Mouse (Mus musculus) heart, embryonic 11.5 days (tissue): Measurements from ENCODE around the gene Adra1b. TPM values are rescaled to one million over a fixed set of nuclear protein-coding genes. Genes with fewer than 3 reads are reported as not detected.

Experiments
- ATAC-seq: fragments of 200-750 bp; cut with Nextera tagmentation; replicated peaks from 2 replicates; pipeline ENCODE4 v1.8.0; 2017; ENCODE audit warnings: moderate library complexity; ENCODE audit not compliant: insufficient number of reproducible peaks, low FRiP score, low TSS enrichment
- H3K27ac ChIP-seq: fragments of 300-500 bp; sonication (generic); 2 replicates; pipeline ENCODE4 v1.5.1; 2014; ENCODE audit warnings: mild to moderate bottlenecking, low read depth, low read length
- H3K27me3 ChIP-seq: fragments of 300-500 bp; sonication (generic); 2 replicates; pipeline ENCODE4 v1.6.1; 2014; ENCODE audit warnings: mild to moderate bottlenecking, low read length, mixed read lengths; ENCODE audit not compliant: control insufficient read depth, insufficient read depth
- H3K36me3 ChIP-seq: fragments of 300-500 bp; sonication (generic); 2 replicates; pipeline ENCODE4 v1.6.1; 2014; ENCODE audit warnings: mild to moderate bottlenecking, low read length, moderate library complexity, mixed read lengths; ENCODE audit not compliant: control insufficient read depth, insufficient read depth
- H3K4me1 ChIP-seq: fragments of 300-500 bp; sonication (generic); 2 replicates; pipeline ENCODE4 v1.6.1; 2014; ENCODE audit warnings: low read length; ENCODE audit not compliant: control insufficient read depth, insufficient read depth
- H3K4me2 ChIP-seq: fragments of 300-500 bp; sonication (generic); 2 replicates; pipeline ENCODE4 v1.6.1; 2014; ENCODE audit warnings: mild to moderate bottlenecking, moderate library complexity
- H3K4me3 ChIP-seq: fragments of 300-500 bp; sonication (generic); 2 replicates; pipeline ENCODE4 v1.5.1; 2014; ENCODE audit warnings: low read depth, low read length
- H3K9ac ChIP-seq: fragments of 300-500 bp; sonication (generic); 2 replicates; pipeline ENCODE4 v1.6.1; 2014; ENCODE audit warnings: mild to moderate bottlenecking, low read depth, low read length, moderate library complexity
- H3K9me3 ChIP-seq: fragments of 300-500 bp; sonication (generic); replicated peaks from 2 replicates; pipeline ENCODE4 v1.6.1; 2016; ENCODE audit warnings: low read length; ENCODE audit not compliant: control insufficient read depth
- whole genome bisulfite sequencing: fragments of 180-500 bp; shearing (Covaris S2); extraction: QIAGEN DNeasy Blood & Tissue Kit; methylation state at CpG from one replicate; pipeline ENCODE4 v1.1.7; 2014; ENCODE audit not compliant: insufficient replicate concordance; 5-methylcytosine and 5-hydroxymethylcytosine counted together
- polyA plus RNA-seq: library from polyadenylated mRNA; unstranded; fragments of >200 nt; fragmentation: Nextera tagmentation; extraction: Ambion mirVana; gene quantifications from 2 replicates; pipeline ENCODE4 v1.2.1, GENCODE M21; 2014

Gene Adra1b
- polyA plus RNA-seq, 1 experiment from 2014 or later = 2.3 TPM

DNA sequence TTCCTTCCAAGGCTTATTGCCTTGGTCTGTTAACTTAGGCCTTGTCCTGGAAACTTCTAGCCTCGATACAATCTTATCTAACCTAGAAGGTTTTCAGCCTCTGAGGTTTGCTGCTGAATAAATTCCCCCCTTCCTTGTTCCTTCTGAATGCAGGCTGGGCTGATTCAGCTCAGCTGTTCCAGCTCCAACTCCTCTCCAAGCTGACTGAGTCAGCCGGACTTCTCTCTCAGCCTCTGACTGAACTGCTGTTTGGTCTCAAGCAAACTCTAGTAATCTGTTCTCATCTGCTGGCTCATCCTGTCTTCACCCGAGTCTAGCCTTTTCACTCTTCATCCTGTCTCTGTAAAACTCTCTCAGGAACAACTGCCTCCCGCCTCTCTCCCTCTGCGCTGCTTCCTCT, 121.5 kb downstream of the Adra1b start:
- Histone ChIP-seq H3K4me1 (no peaks in the 10 kb centered on the region; the same call in 1 of the 2 replicates), H3K4me2 (no peak overlapping the region), H3K9ac (no peak overlapping the region), H3K27ac (no peak overlapping the region), H3K36me3 (no peaks in the 10 kb centered on the region), H3K9me3 (no peaks in the 10 kb centered on the region), H3K27me3 (peaks cover 14% of the 10 kb centered on the region), H3K4me3 (no peak overlapping the region)
- ATAC-seq = no peak
- WGBS = 54% methylated on average over 5 of the region's 5 CpGs

DNA sequence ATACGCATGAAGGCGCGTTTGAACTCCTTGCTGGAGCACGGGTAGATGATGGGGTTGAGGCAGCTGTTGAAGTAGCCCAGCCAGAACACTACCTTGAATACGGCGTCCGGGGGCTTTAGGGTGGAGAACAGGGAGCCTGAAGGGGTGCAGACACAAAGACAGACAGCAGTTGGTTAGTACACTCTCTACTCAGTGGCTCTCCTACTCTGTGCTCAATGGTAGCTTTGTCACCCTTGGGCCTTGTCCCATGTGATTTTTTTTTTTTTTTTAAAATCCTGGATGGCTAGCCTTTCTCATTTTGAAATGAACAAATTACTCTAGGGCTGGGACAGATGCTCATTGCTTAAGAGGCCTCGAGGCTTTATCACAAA, 124.7 kb downstream of the Adra1b start:
- no peaks in the 10 kb centered on the region for H3K9me3 ChIP-seq
- H3K27me3 ChIP-seq = peaks cover 17% of the 10 kb centered on the region
- peak overlapping the region; percentile 67 for H3K4me2 ChIP-seq
- H3K36me3 ChIP-seq = no peaks in the 10 kb centered on the region
- H3K4me3 ChIP-seq = peak overlapping the region; percentile 35
- no peak for ATAC-seq
- 17% methylated on average over 8 of the region's 8 CpGs for whole genome bisulfite sequencing
- no peak overlapping the region for H3K27ac ChIP-seq
- no peaks in the 10 kb centered on the region; the same call in 1 of the 2 replicates for H3K4me1 ChIP-seq
- H3K9ac ChIP-seq = peak overlapping the region; percentile 29; the same call in 1 of the 2 replicates

DNA sequence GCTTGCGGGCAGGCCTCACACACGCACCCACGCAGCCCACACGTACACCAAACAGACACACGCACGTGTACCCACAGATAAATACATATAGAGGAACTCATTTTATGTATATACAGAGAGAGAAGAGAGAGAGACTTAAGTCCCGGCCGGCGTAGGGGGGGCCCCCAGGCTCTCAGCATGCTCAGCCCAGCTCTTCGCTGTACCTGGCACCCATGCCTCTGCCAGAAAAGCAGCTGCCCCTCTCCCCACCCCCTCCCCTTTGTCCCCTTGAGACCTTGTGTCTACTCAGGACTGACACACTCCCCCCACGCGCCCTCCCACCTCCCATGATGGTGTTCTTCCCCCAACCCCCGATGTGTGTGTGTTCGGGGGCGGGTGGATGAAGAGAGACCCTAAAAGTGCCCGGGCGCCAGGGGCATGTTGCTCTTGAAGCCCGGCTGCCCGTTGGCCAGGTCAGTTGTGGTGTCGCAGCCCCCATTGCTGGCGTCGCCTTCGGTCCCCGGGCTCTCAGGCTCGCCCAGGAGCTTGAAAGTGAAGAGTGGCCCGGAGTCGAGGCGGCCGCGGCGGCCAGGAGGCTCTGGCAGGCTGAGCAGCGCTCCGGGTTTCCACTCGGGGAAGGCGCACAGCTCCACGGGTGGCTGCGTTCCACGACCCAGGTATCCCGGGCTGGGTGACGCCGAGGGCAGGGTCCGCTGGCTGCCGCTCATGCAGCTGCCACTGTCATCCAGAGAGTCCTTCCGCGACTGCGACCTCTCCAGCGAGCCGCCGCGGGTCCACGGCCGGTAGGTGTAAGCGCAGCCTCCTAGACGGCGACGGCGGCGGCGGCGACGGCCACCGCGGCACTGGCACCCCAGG, 125.3 kb downstream of the Adra1b start:
- WGBS = 12% methylated on average over 63 of the region's 63 CpGs
- no peak; the same call in 1 of the 2 replicates for ATAC-seq
- no peak overlapping the region for H3K27ac ChIP-seq
- no peaks in the 10 kb centered on the region for H3K9me3 ChIP-seq
- H3K4me2 ChIP-seq = peak overlapping the region; percentile 67
- H3K4me3 ChIP-seq = peak overlapping the region; percentile 35
- H3K27me3 ChIP-seq = peaks cover 17% of the 10 kb centered on the region
- no peaks in the 10 kb centered on the region; the same call in 1 of the 2 replicates for H3K4me1 ChIP-seq
- peak overlapping the region; percentile 29; the same call in 1 of the 2 replicates for H3K9ac ChIP-seq
- no peaks in the 10 kb centered on the region for H3K36me3 ChIP-seq

DNA sequence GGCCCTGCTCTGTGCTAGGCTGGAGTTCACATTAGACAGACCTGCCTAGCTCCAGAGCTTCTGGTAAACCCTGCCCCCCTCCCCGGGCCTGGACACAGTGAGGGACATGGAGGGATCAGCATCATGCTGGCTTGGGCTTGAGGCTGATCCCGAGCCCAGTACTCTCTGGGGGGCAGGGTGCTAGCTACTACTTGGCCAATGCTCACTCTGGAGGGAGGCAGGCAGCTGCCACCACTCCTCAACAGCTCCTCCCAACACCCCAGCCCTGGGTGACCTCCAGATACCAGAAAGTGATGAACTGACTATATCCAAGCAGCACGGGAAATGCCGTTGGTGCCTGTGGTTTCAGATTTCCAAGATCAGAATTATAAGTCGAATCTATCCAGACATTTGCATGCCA, 127.3 kb downstream of the Adra1b start:
- H3K9me3 ChIP-seq = no peaks in the 10 kb centered on the region
- H3K9ac ChIP-seq = no peak overlapping the region
- peaks cover 17% of the 10 kb centered on the region for H3K27me3 ChIP-seq
- no peak overlapping the region for H3K4me3 ChIP-seq
- H3K4me2 ChIP-seq = no peak overlapping the region
- H3K4me1 ChIP-seq = no peaks in the 10 kb centered on the region; the same call in 1 of the 2 replicates
- no peak for ATAC-seq
- no peak overlapping the region for H3K27ac ChIP-seq
- WGBS = 23% methylated on average over 5 of the region's 5 CpGs
- H3K36me3 ChIP-seq = no peaks in the 10 kb centered on the region

DNA sequence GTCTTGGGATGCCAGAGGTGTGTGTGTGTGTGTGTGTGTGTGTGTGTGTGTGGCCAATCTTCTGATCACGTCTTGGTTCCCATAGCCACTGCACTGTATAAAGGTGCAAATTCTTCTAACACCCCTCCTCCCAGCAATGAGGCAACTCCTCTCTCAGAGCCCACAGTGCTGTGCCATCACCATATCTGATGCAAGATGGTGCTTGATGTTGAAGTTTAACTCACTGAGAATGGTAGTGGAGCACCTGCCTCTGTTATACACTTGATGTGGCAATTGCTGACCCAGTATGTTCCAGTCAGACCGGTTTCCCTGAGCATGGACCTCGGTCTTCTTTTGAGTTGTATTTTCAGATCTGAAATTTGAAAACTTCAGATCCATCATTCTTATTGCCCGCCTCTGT, 130.9 kb downstream of the Adra1b start:
- Histone ChIP-seq H3K4me3 (no peak overlapping the region), H3K27me3 (peaks cover 6% of the 10 kb centered on the region; the same call in 1 of the 2 replicates), H3K36me3 (no peaks in the 10 kb centered on the region), H3K27ac (no peak overlapping the region), H3K9me3 (no peaks in the 10 kb centered on the region), H3K4me2 (no peak overlapping the region), H3K9ac (no peak overlapping the region), H3K4me1 (no peaks in the 10 kb centered on the region; the same call in 1 of the 2 replicates)
- 73% methylated on average over 4 of the region's 4 CpGs for WGBS
- no peak for ATAC-seq

DNA sequence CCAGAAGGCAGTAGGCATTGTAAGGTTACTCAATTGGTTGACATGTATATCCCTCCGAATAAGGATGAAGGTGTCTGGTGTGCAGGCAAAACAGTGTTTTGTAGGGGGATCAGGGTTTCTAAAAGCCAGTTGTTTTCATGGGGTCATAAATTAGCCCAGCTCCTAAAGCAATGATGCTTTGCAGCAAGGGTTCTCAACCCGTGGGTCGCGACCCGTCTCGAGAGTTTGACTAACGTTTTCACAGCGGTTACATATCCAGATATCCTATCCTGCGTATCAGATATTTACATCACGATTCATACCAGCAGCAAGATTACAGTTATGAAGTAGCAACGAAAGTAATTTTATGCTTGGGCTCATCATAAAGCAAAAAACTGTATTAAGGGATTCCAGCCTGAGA, 133.3 kb downstream of the Adra1b start:
- H3K36me3 ChIP-seq = no peaks in the 10 kb centered on the region

DNA sequence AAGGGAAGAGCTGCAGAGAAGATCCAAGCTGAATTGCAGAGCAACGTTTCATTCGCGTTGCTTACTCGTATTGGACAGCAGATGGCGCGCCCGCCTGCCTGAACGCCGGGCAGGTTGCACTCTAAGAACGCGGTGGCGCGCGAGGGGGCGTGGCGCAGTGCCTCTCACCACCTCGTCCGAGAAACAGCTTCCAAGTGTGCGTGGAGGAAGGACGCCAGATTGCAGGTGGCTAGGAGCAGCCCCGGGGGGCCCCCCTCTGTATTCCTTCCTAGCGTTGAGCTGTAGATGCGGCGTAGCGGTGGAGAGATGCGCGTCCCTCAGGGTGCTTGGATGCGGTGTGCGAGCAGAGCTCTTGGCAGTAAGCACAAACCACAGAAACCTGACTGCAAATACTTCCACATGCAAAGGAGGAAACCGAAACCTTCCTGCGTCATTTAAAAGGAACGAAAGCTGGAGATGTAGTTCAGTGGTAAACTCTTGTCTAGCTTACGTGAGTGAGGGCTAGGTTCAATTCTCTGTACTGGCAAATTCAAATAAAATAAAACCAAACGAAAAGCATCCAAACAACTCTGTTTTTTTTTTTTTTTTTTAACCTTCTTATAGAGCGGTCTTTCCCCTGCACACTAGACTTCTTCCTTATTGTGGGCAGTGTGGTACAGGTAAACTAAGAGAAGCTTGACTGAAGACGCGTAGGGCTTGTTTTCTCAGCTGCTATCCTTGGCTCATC, 133.9 kb downstream of the Adra1b start:
- Histone ChIP-seq H3K27ac (no peak overlapping the region), H3K36me3 (no peaks in the 10 kb centered on the region), H3K4me3 (peak overlapping the region; percentile 46), H3K9ac (no peak overlapping the region), H3K9me3 (no peaks in the 10 kb centered on the region), H3K27me3 (peaks cover 5% of the 10 kb centered on the region; the same call in 1 of the 2 replicates), H3K4me2 (peak overlapping the region; percentile 63), H3K4me1 (no peaks in the 10 kb centered on the region)
- 6% methylated on average over 37 of the region's 37 CpGs for WGBS
- ATAC-seq = no peak

More for the DNA sequence above, 133.3 kb downstream of the Adra1b start:
- Histone ChIP-seq H3K4me1 (no peaks in the 10 kb centered on the region), H3K9ac (no peak overlapping the region), H3K9me3 (no peaks in the 10 kb centered on the region), H3K27me3 (peaks cover 5% of the 10 kb centered on the region; the same call in 1 of the 2 replicates), H3K27ac (no peak overlapping the region), H3K4me3 (no peak overlapping the region), H3K4me2 (no peak overlapping the region)
- 68% methylated on average over 11 of the region's 11 CpGs for WGBS
- no peak for ATAC-seq

DNA sequence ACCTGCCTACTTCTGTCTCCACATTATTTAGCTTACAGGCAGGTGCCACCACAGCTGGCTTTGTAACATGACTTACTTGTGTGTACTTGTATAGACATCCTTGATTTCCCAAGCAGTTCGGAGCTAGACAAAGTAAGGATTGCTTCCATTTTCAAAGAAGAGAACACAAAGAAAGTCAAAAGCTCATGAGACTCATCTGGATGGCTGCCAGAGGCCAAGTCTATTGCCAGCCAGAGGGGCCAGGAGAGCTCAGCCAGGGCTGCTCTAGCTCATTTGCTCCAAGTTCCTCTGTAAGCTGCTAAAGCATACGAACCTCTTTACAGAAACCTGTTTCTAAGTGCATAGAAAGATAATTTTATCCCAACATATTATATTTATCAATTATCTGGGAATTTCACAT, 142.6 kb downstream of the Adra1b start:
- no peaks in the 10 kb centered on the region for H3K4me1 ChIP-seq
- H3K4me3 ChIP-seq = no peak overlapping the region
- no peaks in the 10 kb centered on the region for H3K36me3 ChIP-seq
- H3K9ac ChIP-seq = no peak overlapping the region
- no peaks in the 10 kb centered on the region for H3K27me3 ChIP-seq
- 60% methylated on average over 2 of the region's 2 CpGs for WGBS
- no peaks in the 10 kb centered on the region for H3K9me3 ChIP-seq
- H3K4me2 ChIP-seq = no peak overlapping the region
- ATAC-seq = no peak
- no peak overlapping the region for H3K27ac ChIP-seq
